Mouse (Mus musculus) left cerebral cortex, adult 18-20 months (tissue): ENCODE data around the gene Pakap. TPM values are rescaled to one million over a fixed set of nuclear protein-coding genes. Genes with fewer than 3 reads are reported as not detected.

Experiments
- DNase-seq, 2 experiments: peaks; one replicate each; pipeline ENCODE4 v3.0.0; 2021 to 2022; ENCODE audit warnings: low spot score in 2 of 2, mixed read lengths in 1 of 2
- total RNA-seq, 2 experiments: library from RNA; stranded (reverse); gene quantifications; 2 replicates each; pipeline ENCODE4 v1.2.3; 2021

The Pakap gene
- total RNA-seq, 2 experiments from 2014 or later: 17.2 to 19.1 TPM

GRCm38 (mm10) chr4:57789118-57789517, 221.1 kb downstream of the Pakap start:
- DNase-seq: no peak

DNA sequence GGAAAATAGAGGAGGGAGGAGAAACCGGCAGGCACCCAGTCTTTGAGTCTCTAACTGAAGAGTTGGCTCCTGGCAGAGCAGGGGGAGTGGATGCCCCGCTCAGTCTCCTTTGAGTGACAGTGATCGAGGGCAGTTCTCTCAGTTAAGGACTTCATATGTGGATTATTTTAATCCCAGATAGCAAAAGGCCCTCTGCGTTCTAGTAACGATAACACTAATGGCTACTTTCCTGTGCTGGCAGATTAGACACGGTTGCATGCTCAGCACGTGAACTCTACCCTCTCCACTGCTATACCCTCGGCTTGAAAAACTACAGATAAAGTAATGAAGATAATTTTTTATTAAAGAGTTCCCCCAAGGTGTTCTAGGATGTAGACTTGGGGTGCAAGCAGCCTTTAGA, 226.0 kb downstream of the Pakap start:
- DNase-seq: no peak

DNA sequence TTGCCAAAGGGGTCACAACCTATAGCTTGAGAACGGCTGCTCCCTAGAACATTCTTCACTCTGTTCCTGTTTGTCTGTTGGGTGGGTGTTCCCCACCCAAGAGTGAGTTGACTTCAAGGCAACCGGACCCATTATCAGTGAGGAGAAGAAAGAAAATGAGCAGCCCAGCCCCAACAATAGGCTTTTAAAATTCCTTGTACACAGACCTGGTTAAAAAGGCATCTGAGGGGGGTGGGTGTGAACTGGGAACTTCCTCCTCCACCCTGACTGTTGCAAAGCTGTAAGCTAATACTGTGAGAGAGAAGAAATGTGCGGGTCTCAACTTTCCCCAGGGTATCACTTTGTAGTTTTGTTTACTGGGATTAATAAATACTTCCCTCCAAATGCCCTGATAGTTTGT, 226.6 kb downstream of the Pakap start:
- DNase-seq: no peak

GRCm38 (mm10) chr4:57797548-57798285, 229.7 kb downstream of the Pakap start:
- DNase-seq: no peak

GRCm38 (mm10) chr4:57798286-57799018, 230.5 kb downstream of the Pakap start:
- no peak for DNase-seq

- no peak for DNase-seq
These were observed 231.3 kb downstream of the Pakap start for GRCm38 (mm10) chr4:57799297-57799696.

DNA sequence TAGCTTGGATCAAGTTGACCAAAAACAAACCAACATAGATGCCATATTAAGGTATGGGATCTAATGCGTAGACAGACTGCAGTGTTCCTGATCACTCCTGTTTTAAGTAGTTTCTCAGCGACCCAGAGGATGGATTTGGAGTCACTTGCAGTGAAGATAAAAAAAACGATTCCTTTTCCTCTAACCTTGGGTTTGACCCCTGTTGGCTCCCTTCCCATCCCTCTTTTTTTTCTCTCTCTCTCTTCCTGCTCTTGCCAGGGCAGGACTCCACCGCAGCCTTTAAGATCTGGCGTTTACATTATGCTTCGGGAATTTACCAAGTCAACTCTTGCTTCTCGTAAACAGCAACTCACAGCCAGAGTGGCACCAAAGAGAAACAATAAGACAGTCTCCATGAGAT, 233.3 kb downstream of the Pakap start:
- DNase-seq: no peak

- DNase-seq: no peak
These were observed 234.0 kb downstream of the Pakap start for GRCm38 (mm10) chr4:57801986-57802385.

DNA sequence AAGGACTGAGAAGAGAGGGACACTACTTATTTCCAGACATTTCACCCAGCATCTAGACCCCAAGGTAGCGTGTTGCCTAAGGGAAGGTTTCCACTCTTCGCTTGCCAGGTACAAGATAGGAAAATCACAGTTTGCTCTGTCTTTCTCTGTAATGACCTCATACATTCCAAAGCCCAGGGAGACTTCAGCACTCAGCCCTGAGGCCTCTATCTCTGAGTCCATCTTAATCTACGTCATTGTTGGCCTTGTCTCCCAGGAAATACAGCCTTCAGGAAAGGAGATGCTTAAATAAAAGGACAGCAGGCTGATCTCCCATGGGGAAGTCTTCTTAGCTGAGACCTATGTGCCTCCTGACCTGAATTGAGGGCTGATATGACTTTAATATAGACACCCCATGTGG, 234.4 kb downstream of the Pakap start:
- DNase-seq: no peak

DNA sequence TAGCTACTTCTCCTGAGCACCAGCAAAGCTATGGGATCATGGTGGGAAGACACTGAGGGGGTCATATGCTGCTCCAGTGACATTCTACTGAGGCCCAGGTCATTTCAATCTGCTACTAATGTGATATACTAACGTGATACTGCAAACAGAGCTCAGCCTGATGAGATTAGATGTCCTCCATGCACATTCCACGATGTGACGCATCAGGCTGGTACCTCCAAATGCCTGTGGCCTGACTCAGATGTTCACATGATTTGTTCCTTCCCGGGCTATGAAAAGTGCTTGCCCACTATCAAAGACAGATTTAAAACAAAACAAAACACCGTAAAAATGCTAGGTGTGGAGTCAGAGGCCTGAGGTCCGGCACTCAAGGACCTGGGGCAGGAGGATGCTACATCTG, 236.9 kb downstream of the Pakap start:
- no peak for DNase-seq

GRCm38 (mm10) chr4:57809449-57809848, 241.5 kb downstream of the Pakap start:
- no peak for DNase-seq

- no peak for DNase-seq
These were observed 244.1 kb downstream of the Pakap start for GRCm38 (mm10) chr4:57812075-57812474.

- no peak for DNase-seq
These were observed 245.1 kb downstream of the Pakap start for GRCm38 (mm10) chr4:57812916-57813575.

DNA sequence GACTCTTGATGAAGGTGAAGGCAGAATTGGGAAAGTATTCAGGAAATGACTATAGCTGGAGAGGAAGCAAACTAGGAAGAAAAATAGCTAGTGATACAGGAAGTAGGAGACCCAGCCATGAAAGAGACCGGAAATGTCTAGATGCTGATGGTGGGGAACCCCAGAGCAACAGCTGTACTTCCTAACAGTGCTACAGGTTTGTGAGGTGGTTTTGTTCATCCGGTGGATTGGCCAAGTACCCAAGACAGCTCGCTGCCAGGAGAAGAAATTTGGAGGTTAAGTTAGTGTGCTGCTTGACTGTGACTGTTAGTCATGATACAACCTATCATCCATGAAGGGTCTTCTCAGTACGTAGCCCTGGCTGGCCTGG, 245.6 kb downstream of the Pakap start:
- DNase-seq: no peak

GRCm38 (mm10) chr4:57815355-57815754, 247.4 kb downstream of the Pakap start:
- no peak for DNase-seq

DNA sequence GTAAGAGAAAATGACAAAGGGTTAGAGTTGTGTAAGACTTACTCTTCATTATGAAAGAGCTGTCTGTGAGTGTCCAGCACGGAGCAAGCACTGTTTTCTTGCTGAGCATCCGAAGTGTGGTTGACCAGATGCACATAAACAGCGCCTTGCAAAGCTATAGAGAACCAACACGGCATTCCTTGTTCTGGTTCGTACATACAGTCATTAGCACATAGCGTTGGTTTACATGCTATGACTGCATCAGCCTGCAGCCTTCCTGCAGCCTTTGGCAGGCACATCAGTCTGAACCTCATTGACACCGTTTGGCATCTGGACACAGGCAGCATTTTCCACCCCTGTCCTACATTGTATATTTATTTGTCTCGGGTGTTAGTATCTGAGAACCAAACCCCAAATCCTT, 248.2 kb downstream of the Pakap start:
- DNase-seq: no peak

DNA sequence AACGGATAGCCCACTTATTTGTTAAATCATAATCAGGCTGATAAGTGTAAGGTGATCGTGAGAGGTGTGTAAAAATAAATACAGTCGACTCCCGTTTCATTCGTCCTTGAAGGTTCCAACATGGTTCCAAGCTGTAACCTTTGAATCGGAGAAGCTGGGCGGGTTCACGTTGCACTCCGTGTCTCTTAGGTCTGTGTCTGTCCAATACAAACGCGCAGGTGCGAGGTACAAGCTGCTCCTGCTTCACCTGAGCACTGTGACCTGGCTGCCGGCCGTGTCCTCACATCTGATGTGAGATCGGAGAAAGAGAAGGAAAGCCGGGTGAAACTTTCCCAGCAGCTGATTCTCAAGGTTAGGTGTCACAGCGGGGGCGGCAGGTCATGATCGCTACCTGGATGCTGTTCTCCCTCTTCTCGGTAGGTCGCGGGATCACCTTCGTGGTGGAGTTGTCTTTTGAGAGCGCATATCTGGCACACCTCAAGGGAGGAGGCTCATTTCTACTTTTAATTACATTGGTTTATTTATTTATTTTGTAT, 252.9 kb downstream of the Pakap start:
- DNase-seq: no peak

DNA sequence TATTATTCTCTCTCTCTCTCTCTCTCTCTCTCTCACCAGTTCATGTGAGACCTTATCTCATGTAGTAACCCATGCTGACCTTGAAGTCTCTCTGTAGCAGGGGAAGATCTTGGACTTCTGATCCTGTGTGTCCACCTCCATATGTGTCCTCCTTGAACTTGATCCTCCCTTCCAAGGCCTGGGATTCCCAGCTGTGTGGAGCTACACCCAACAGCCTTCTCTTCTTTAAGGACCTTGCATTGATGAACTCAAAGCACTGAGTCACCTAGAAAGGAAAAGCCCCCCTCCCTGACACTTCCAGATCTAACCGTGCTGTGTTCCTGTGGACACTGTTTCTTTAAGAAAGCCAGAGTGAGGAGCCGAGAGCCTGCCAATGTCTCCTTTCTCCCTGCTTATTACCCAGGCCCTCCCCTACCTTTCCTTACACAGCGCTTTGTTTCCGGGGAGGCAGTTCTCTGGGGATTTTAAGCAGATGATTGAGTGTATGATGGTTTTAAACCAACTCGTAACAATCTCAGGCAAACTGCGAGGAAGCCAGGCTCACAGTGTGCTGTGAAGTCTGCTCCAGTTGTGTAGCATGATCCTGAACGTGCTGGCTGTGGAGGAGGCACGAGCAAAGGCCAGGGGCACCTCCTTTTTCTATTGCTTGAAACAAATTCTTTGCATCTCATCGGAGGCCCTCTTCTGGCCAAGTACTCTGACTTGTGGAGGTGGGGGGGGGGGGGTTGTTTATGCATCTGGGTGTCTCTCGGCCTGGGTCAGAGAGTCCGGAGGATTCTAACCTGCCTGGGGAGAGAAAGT, 253.8 kb downstream of the Pakap start:
- peak in 1 of 2 experiments; percentile 19 for DNase-seq

DNA sequence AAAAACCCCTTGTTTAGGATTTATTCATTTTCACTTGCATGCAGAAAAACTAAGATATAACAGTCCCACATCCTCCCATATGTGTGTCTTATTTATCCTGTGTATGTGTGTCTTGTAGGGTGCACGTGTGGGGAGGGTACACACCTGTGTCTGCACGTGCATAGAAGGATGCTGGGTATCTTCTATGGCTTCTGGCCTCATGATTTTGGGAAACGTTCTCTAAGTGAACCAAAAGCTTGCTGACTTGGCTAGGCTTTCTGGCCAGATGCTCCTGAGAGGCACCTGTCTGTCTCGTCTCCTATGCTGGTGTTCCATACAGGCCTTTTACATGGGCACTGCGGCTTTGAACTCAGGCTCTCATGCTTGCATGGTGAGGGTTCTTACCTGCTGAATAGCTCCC, 254.7 kb downstream of the Pakap start:
- no peak for DNase-seq

- DNase-seq: no peak
These were observed 256.8 kb downstream of the Pakap start for GRCm38 (mm10) chr4:57824626-57825240.

DNA sequence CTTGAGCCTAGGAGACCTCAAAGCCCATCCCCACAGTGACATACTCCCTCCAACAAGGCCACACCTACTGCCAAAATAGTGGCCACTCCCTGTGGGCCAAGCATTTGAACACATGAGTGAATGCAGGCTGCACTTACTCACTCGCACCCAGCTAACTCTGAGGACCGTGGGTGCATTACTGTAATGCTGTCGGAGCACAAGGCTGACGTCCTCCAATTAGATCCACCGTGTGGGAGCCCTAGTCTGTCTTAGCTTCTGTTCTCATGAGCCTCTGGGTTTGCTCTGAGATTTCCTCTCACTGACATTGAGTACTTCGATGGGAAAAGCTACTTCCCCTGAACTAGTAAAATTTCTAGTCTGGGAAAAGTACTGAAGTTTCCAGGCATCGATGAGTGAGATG, 258.3 kb downstream of the Pakap start:
- no peak for DNase-seq
